Mouse (Mus musculus) heart, embryonic 15.5 days (tissue): ENCODE results near the gene Cytip. TPM values are rescaled to one million over a fixed set of nuclear protein-coding genes. Genes with fewer than 3 reads are reported as not detected.
A peak's percentile ranks its signal among the peaks of the same experiment; 100 is the strongest.

ENCODE experiments used
- ATAC-seq: fragments of 200-750 bp; cut with Nextera tagmentation; replicated peaks from 2 replicates; pipeline ENCODE4 v1.8.0; 2017; ENCODE audit warnings: low read depth, moderate TSS enrichment; ENCODE audit not compliant: insufficient number of reproducible peaks, insufficient read depth, low FRiP score
- H3K27ac ChIP-seq: fragments of 300-500 bp; sonication (generic); 2 replicates; pipeline ENCODE4 v1.5.1; 2015; ENCODE audit warnings: mild to moderate bottlenecking, inconsistent platforms
- H3K27me3 ChIP-seq: fragments of 300-500 bp; sonication (generic); 2 replicates; pipeline ENCODE4 v1.6.1; 2015; ENCODE audit warnings: inconsistent platforms
- H3K36me3 ChIP-seq: fragments of 300-500 bp; sonication (generic); 2 replicates; pipeline ENCODE4 v1.6.1; 2015; ENCODE audit warnings: mild to moderate bottlenecking, inconsistent platforms
- H3K4me1 ChIP-seq: fragments of 300-500 bp; sonication (generic); replicated peaks from 2 replicates; pipeline ENCODE4 v1.6.1; 2015; ENCODE audit warnings: inconsistent platforms
- H3K4me2 ChIP-seq: fragments of 300-500 bp; sonication (generic); 2 replicates; pipeline ENCODE4 v1.6.1; 2015; ENCODE audit warnings: inconsistent platforms, mild to moderate bottlenecking, moderate library complexity
- H3K4me3 ChIP-seq: fragments of 300-500 bp; sonication (generic); 2 replicates; pipeline ENCODE4 v1.5.1; 2015; ENCODE audit warnings: mild to moderate bottlenecking, inconsistent platforms
- H3K9ac ChIP-seq: fragments of 300-500 bp; sonication (generic); 2 replicates; pipeline ENCODE4 v1.6.1; 2015; ENCODE audit warnings: mild to moderate bottlenecking, inconsistent platforms
- H3K9me3 ChIP-seq: fragments of 300-500 bp; sonication (generic); replicated peaks from 2 replicates; pipeline ENCODE4 v1.6.1; 2016; ENCODE audit warnings: inconsistent platforms
- whole genome bisulfite sequencing: fragments of 180-500 bp; shearing (Covaris S2); methylation state at CpG from one replicate; pipeline ENCODE4 v1.1.7; 2015; ENCODE audit warnings: mixed read lengths; 5-methylcytosine and 5-hydroxymethylcytosine counted together
- polyA plus RNA-seq: library from polyadenylated mRNA; unstranded; fragments of >200 nt; fragmentation: Nextera tagmentation; extraction: Ambion mirVana; gene quantifications from 2 replicates; pipeline ENCODE4 v1.2.1, GENCODE M21; 2015

Cytip gene
- polyA plus RNA-seq, 1 experiment from 2014 or later = 1.5 TPM

- WGBS = 71% methylated on average over 2 of the region's 2 CpGs
- no peak for ATAC-seq
- Histone ChIP-seq H3K27ac (no peak overlapping the region), H3K4me3 (no peak overlapping the region), H3K4me2 (no peak overlapping the region), H3K36me3 (no peaks in the 10 kb centered on the region), H3K9ac (no peak overlapping the region), H3K9me3 (no peaks in the 10 kb centered on the region), H3K27me3 (no peaks in the 10 kb centered on the region), H3K4me1 (no peaks in the 10 kb centered on the region)
Observed at GRCm38 (mm10) chr2:58183658-58184057, 11.7 kb downstream of the Cytip start.

DNA sequence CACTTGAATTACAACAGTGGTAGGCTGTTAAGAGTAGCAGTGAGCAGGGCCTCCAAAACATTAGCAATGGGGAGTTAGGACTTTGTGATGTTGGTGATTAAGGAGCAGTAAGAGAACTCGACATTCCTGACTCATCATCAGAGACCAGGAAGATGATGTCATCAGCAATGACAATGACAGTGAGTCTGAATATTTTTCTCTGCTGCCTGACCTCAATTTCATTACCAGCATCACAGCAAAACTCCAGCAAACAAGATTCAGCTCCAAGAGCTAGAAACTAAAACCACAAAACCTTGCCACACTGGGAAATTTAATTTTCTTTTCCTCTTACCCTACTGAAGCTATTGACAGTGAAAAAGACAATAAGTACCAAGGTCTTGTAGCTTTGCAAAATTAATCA lies 14.6 kb downstream of the Cytip start:
- Histone ChIP-seq H3K27me3 (no peaks in the 10 kb centered on the region), H3K9ac (no peak overlapping the region), H3K4me3 (no peak overlapping the region), H3K27ac (no peak overlapping the region), H3K36me3 (no peaks in the 10 kb centered on the region), H3K4me1 (no peaks in the 10 kb centered on the region; the same call in 1 of the 2 replicates), H3K9me3 (no peaks in the 10 kb centered on the region), H3K4me2 (no peak overlapping the region)
- WGBS = 49% methylated on average over 1 of the region's 1 CpGs
- ATAC-seq = no peak

- WGBS = 33% methylated on average over 1 of the region's 1 CpGs
- H3K4me1 ChIP-seq = peaks cover 14% of the 10 kb centered on the region
- H3K9ac ChIP-seq = no peak overlapping the region
- ATAC-seq = no peak
- no peaks in the 10 kb centered on the region for H3K36me3 ChIP-seq
- H3K27ac ChIP-seq = no peak overlapping the region
- no peak overlapping the region for H3K4me3 ChIP-seq
- no peaks in the 10 kb centered on the region for H3K9me3 ChIP-seq
- no peaks in the 10 kb centered on the region for H3K27me3 ChIP-seq
- H3K4me2 ChIP-seq = no peak overlapping the region
Observed at GRCm38 (mm10) chr2:58179056-58179455, 16.3 kb downstream of the Cytip start.

DNA sequence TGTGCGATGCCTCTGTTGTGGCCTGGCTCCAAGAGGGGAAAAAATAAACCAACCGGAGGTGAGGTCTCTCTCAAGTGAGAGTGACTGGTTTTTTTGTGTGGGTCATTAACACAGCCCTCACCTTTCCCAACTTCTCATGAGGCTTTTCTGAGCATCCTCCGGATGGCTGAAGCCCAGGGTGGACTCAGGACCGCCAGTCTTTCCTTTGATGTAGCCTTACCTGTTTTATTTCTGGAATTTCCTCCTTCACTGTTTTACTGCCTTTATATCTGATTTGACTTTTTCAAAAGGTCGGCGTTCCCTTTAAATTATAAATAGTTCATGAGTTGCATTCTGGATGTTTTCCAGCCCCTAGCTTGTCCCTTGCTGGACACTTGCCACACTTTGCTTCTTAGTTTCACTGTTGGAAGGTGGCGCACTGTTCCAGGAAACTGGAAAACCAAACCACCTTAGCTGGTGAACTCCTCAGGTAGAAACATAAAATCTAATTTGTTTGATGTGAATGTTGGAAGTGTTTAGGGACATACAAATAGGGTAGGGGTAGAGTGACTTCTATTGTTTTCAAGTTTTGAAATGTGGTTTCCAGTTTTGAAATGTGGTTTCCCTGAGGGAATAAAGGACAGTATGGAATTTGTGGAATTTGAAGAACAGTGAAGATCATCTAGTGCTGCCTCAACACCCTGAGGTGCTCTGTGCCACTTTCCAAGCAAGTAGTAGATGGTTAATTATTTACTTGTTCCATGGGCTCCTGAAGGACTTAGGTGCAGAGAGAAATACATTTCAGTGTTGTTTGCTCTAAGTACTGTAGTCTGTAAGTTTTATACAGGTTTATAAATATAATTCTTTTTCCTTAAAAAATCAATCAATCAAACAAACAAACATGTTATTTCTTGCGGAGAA lies 19.7 kb downstream of the Cytip start:
- ATAC-seq = no peak
- 43% methylated on average over 8 of the region's 8 CpGs for WGBS
- H3K9me3 ChIP-seq = no peaks in the 10 kb centered on the region

GRCm38 (mm10) chr2:58174476-58175286 lies 20.7 kb downstream of the Cytip start:
- 0 out of 2 replicates have a peak, but pooled peaks have one; percentile 39 for ATAC-seq

More for the DNA sequence above, 19.7 kb downstream of the Cytip start:
- Histone ChIP-seq H3K4me3 (no peak overlapping the region), H3K36me3 (no peaks in the 10 kb centered on the region), H3K4me2 (no peak overlapping the region), H3K4me1 (peaks cover 14% of the 10 kb centered on the region), H3K9ac (no peak overlapping the region), H3K27ac (peak overlapping the region; percentile 32), H3K27me3 (no peaks in the 10 kb centered on the region)

DNA sequence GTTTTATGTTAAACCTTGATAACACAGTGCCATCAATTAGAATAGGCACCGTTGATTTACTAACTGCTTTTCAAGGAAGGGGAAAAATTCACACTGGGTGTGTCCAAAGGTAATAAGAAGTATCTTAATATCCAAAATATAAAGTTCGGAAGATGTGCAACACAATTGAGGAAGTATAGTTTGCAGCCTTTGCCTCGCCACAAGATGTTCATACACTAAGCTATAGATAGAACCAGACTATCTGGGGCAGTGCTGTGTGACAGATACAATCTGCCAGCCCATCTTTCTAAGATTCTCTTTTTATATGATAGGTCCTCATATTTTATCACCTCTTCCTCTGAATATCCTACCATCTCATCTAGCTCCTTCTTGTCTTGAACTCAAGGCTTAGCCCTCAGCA lies 22.4 kb downstream of the Cytip start:
- no peak for ATAC-seq
- H3K36me3 ChIP-seq = no peaks in the 10 kb centered on the region

More at GRCm38 (mm10) chr2:58174476-58175286, 20.7 kb downstream of the Cytip start:
- Histone ChIP-seq H3K4me2 (no peak overlapping the region), H3K4me1 (peaks cover 14% of the 10 kb centered on the region), H3K27me3 (no peaks in the 10 kb centered on the region), H3K9me3 (no peaks in the 10 kb centered on the region), H3K9ac (no peak overlapping the region), H3K27ac (peak overlapping the region; percentile 32), H3K4me3 (no peak overlapping the region), H3K36me3 (no peaks in the 10 kb centered on the region)
- WGBS = 47% methylated on average over 9 of the region's 9 CpGs

GRCm38 (mm10) chr2:58169173-58169572 lies 26.2 kb downstream of the Cytip start:
- no peak for ATAC-seq
- H3K27me3 ChIP-seq = no peaks in the 10 kb centered on the region

More for the DNA sequence above, 22.4 kb downstream of the Cytip start:
- no peak overlapping the region for H3K9ac ChIP-seq
- H3K9me3 ChIP-seq = no peaks in the 10 kb centered on the region
- no peaks in the 10 kb centered on the region for H3K27me3 ChIP-seq
- H3K4me2 ChIP-seq = no peak overlapping the region
- no peak overlapping the region for H3K27ac ChIP-seq
- H3K4me3 ChIP-seq = no peak overlapping the region
- 78% methylated on average over 3 of the region's 3 CpGs for WGBS
- peaks cover 14% of the 10 kb centered on the region for H3K4me1 ChIP-seq

GRCm38 (mm10) chr2:58167654-58168053 lies 27.7 kb downstream of the Cytip start:
- no peaks in the 10 kb centered on the region for H3K27me3 ChIP-seq
- H3K36me3 ChIP-seq = no peaks in the 10 kb centered on the region
- no peak for ATAC-seq
- H3K27ac ChIP-seq = no peak overlapping the region
- no peaks in the 10 kb centered on the region for H3K4me1 ChIP-seq
- no peaks in the 10 kb centered on the region for H3K9me3 ChIP-seq
- H3K4me2 ChIP-seq = no peak overlapping the region
- H3K4me3 ChIP-seq = no peak overlapping the region
- whole genome bisulfite sequencing = 78% methylated on average over 3 of the region's 3 CpGs
- no peak overlapping the region for H3K9ac ChIP-seq

More at GRCm38 (mm10) chr2:58169173-58169572, 26.2 kb downstream of the Cytip start:
- Histone ChIP-seq H3K9me3 (no peaks in the 10 kb centered on the region), H3K9ac (no peak overlapping the region), H3K27ac (no peak overlapping the region), H3K4me1 (no peaks in the 10 kb centered on the region), H3K36me3 (no peaks in the 10 kb centered on the region), H3K4me2 (no peak overlapping the region), H3K4me3 (no peak overlapping the region)
- WGBS = 87% methylated on average over 2 of the region's 2 CpGs

DNA sequence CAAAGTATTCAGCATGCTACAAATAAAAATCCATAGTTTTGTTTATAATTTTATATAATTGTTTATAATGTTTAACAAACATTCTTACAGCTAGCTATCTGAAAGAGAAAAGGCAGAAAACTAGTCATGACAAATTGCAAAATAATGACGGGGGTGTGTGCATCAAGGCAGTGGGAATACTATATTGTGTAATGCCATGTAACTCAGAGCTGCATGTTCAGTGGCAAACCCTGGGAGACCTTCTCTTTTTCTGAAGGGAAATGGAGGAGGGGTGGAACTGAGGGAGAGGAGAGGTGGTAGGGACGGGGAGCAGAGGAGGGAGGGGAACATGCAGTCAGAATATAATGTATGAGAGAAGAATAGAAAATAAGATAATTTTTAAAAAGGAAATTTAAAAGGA lies 28.6 kb downstream of the Cytip start:
- H3K9me3 ChIP-seq = no peaks in the 10 kb centered on the region
- no peaks in the 10 kb centered on the region for H3K4me1 ChIP-seq
- no peaks in the 10 kb centered on the region for H3K36me3 ChIP-seq
- H3K4me2 ChIP-seq = no peak overlapping the region
- WGBS = 70% methylated on average over 2 of the region's 2 CpGs
- H3K4me3 ChIP-seq = no peak overlapping the region
- ATAC-seq = no peak
- no peaks in the 10 kb centered on the region for H3K27me3 ChIP-seq
- H3K9ac ChIP-seq = no peak overlapping the region
- no peak overlapping the region for H3K27ac ChIP-seq

- Histone ChIP-seq H3K9me3 (no peaks in the 10 kb centered on the region), H3K36me3 (no peaks in the 10 kb centered on the region), H3K4me2 (no peak overlapping the region), H3K27ac (no peak overlapping the region), H3K4me3 (no peak overlapping the region), H3K27me3 (no peaks in the 10 kb centered on the region), H3K9ac (no peak overlapping the region), H3K4me1 (peaks cover 3% of the 10 kb centered on the region; the same call in 1 of the 2 replicates)
- 0 out of 2 replicates have a peak, but pooled peaks have one; percentile 35 for ATAC-seq
- 49% methylated on average over 1 of the region's 1 CpGs for WGBS
Observed at GRCm38 (mm10) chr2:58163457-58164181, 31.7 kb downstream of the Cytip start.

GRCm38 (mm10) chr2:58161813-58162212 lies 33.5 kb downstream of the Cytip start:
- WGBS = 80% methylated on average over 4 of the region's 4 CpGs
- no peak overlapping the region for H3K4me3 ChIP-seq
- no peak overlapping the region for H3K4me2 ChIP-seq
- H3K9me3 ChIP-seq = no peaks in the 10 kb centered on the region
- H3K27me3 ChIP-seq = no peaks in the 10 kb centered on the region
- H3K36me3 ChIP-seq = no peaks in the 10 kb centered on the region
- no peak overlapping the region for H3K27ac ChIP-seq
- ATAC-seq = no peak
- no peak overlapping the region for H3K9ac ChIP-seq
- H3K4me1 ChIP-seq = peaks cover 3% of the 10 kb centered on the region; the same call in 1 of the 2 replicates
